Mouse (Mus musculus) lung, postnatal 25 days (tissue): ENCODE data around the gene Rab11fip3.
A peak's percentile ranks its signal among the peaks of the same experiment; 100 is the strongest.

ENCODE experiments used
- DNase-seq: peaks from one replicate; pipeline ENCODE4 v3.0.0; 2022; ENCODE audit warnings: low spot score

Rab11fip3 gene

DNA sequence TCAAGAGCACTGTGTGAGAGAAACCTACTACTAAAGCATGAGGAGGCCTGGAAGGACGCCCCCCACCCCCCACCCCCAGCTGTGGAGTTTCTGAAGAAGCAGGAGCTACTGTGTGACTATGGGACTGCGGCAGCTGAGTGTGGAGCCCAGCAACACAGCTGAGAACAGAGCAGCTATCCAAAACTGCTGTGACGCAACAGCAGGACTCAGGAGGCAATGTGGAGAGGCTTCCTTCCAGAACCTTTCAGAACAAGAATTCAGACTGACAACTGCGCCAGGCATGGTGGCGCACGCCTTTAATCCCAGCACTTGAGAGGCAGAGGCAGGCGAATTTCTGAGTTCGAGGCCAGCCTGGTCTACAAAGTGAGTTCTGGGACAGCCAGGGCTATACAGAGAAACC lies 28.6 kb downstream of the Rab11fip3 start:
- DNase-seq: peak; percentile 21

GRCm38 (mm10) chr17:26032037-26032436 lies 37.3 kb downstream of the Rab11fip3 start:
- no peak for DNase-seq

- DNase-seq: no peak
Observed at GRCm38 (mm10) chr17:26031583-26031982, 37.8 kb downstream of the Rab11fip3 start.

DNA sequence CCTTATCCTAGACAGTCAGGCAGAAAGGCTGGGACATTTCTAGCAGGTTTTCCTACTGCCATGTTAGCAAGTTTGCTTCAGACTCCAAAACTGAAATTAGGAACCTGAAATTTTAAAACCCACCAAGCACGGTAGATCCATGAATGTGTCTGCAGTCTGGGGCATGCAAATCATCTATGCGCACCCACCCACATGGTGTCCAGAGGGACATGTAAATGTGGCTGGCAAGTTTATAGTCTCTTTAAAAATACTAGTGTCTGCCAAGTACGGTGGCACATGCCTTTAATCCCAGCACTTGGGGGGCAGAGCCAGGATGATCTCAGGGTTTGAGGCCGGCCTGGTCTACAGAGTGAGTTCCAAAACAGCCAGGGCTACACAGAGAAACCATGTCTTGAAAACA lies 41.1 kb downstream of the Rab11fip3 start:
- DNase-seq: no peak

DNA sequence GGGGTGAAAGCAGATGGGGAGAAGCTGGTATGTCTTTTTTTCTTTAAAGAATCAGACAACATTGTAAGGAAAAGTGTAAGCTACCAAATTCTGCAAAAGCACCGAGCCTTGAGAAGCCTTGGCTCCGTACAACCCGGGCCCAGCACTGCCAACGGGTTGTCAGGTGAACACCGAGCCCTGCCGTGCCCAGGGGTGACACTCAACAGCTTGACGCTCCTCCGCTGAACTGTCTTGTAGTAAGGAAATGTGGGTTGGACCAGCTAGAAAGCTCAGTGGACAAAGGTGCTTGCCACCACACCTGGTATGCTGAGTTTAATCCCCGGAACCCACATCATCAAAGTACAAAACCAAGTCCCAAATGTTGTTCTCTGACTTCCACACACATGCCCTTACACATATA lies 44.7 kb downstream of the Rab11fip3 start:
- DNase-seq: no peak

DNA sequence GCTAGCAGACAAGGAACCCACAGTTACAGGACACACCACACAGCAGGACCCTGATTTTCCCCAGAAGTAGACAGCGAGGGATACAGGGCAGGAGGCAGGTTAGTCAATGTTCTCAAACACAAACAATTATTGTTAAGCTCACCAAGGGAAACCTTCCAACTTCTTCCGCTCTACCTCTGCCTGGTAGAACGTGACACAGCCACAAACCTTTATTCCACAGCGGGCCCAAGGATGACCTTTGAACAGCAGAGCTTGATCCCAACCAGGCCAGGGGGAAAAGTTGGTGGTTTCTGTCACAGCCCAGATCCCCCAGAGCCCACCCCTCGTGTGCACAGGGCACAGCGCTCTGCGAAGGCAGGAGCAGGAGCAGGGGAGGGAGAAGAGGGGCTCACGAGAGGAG lies 45.4 kb downstream of the Rab11fip3 start:
- DNase-seq: no peak

- DNase-seq: no peak
Observed at GRCm38 (mm10) chr17:26023181-26023580, 46.2 kb downstream of the Rab11fip3 start.

DNA sequence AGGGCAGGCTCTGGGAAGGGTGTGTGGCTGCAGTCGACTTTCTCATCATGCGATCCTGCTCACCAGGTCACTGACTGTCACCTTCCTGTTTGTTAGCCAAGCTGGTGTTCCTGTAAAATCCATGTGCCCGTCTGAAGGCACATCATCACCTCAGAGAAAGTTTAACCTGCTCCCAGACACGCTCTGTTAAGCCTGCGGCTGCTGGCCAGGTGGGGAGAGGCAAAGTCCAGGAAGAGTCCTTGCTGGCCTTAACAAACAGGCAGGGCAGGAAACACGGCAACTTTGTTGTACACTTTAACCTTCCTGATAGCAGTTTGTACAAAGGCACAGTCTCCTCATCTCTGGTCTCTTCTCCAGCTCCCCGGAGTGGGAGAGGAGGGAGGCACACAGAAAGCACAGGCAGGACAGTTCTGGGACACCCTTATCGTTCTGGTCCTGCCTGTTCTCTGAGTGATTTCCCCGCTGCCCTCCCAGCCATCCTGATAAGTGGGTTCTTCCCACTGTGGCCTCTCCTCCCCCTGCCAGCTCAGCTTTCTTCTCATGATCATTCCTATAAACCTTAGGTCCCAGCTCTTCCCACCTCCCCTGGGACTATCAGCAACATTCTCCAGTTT lies 47.5 kb downstream of the Rab11fip3 start:
- DNase-seq: no peak

DNA sequence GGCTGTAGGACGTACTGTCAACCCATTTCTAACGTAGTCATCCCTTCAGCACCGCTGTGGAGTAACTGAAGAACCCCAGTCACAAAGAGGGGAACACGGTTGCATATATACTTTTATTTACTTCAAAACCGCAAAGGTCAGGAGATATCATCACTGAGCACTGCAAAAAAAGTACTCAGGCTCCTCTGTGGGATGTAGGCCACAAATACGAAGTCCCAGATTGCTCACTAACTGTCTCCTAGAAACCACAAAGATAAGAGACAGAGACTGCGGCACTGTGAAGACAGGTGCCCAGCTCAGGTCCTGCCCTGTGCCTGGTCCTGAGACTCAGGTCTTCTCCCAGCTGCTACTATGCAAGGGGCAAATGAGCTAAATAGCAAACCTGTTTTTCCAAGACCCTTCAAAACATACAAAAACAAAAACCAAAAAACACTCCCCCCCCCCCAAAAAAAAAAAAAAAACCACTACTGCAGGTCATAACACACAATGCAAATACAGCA lies 48.5 kb downstream of the Rab11fip3 start:
- DNase-seq: no peak

DNA sequence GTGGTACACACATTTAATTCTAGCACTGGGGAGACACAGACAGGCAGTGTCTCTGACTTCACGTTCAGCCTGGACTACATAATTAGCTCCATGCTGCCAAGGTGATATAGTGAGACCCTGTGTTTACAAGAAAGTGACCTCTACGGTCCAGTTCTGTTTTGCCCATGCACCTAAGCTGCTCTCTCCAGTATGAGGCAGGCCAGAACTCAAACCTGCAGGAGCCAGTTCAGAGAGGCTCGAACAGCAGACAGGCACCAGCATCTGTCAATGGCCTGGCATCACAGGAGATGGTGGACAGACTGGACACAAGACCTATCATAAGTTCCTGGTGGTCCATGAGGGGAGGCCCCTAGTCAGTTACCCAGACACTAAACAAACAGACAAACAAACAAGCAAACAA lies 51.0 kb downstream of the Rab11fip3 start:
- no peak for DNase-seq

DNA sequence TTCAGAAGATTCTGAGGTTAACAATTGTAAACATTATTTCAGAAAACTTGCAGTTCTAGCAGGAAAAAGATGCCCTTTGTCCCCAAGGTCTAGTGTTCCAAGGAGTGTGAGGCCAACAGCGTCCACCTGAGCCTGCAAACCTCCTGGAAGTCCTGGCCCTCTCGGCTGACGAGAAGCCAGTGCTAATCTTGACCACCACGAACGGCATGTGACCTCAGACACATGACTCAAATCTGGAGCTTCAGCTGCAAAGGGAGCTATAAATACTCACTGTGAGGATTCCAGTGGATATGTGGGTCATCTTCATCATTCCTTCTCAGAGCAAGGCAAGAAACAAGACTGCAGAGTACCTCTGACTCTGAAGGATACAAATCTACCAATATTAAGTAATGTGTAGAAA lies 51.4 kb downstream of the Rab11fip3 start:
- no peak for DNase-seq

- no peak for DNase-seq
Observed at GRCm38 (mm10) chr17:26017021-26017420, 52.3 kb downstream of the Rab11fip3 start.

GRCm38 (mm10) chr17:26013711-26014110 lies 55.6 kb downstream of the Rab11fip3 start:
- no peak for DNase-seq

DNA sequence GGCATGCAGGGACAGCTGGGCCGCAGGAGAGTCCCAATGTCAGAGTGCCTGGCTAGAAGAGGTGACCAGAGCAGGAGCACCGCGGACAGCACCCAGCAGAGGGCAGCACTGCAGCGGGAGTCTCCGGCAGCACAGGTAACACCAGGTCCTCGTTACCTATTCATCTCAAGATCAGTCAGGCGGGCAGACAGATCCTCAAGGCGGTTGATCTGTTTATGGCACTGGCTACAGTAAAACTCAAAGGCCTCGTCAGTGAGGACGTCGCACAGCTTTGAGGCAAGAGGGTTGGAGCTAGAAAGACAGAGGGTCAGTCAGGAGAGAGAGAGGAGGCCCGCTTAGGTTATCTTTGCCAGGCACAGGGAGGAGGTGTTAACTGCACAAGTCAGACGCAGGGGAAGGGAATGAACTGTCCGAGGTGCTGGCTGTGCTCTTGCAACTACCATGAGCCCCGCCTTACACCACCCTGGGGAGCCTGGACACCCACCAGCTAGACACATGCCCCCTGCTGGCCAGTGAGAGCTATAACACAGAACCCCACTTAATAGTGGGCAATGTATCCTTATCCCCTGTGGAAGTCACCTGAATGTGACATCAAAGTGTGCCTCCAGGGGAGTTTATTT lies 57.4 kb downstream of the Rab11fip3 start:
- DNase-seq: peak; percentile 78

GRCm38 (mm10) chr17:26009540-26009939 lies 59.8 kb downstream of the Rab11fip3 start:
- peak; percentile 81 for DNase-seq

GRCm38 (mm10) chr17:26008787-26009186 lies 60.6 kb downstream of the Rab11fip3 start:
- no peak for DNase-seq

DNA sequence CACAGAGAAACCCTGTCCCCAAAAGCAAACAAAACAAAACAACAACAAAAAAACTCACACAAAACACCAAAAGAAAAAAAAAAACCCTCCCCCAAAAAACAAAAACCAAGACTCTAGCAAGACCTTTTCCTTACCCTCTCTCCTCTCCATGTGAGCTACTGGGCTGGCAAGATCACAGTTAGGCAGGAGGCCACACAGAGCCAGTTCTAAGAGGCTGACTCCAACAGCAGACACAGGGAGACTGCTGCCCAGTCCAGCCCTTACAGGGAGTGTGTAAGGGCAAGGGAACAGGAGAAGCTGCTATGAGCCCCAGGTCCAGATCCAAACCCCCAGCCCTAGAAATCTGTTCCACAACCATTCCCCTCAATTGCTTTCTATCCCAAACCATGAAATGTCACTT lies 61.0 kb downstream of the Rab11fip3 start:
- DNase-seq: no peak

GRCm38 (mm10) chr17:26007646-26008045 lies 61.7 kb downstream of the Rab11fip3 start:
- no peak for DNase-seq

- DNase-seq: no peak
Observed at GRCm38 (mm10) chr17:26005731-26006450, 63.5 kb downstream of the Rab11fip3 start.

DNA sequence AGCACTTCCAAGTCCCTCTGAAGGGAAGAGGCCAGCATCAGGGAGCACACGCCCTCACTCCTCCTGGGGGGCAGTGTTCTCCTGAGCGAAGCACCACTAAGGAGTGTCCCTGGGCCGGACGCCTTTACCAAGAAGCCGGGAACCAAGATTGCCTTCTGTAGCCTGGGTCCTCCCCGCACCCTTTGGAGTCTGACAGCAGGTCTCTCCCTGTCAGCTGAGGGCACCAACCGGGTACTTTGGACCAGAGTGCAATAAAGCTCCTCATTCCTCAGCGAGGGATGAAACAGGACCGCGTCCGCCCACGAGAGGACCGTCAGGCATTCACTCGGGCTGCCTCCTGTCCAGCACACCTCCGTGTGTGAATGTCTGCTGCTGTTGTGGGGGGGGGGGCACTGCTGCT lies 64.6 kb downstream of the Rab11fip3 start:
- DNase-seq: no peak

GRCm38 (mm10) chr17:26003864-26004263 lies 65.5 kb downstream of the Rab11fip3 start:
- DNase-seq: no peak

- DNase-seq: no peak
Observed at GRCm38 (mm10) chr17:25998425-25998824, 70.9 kb downstream of the Rab11fip3 start.

DNA sequence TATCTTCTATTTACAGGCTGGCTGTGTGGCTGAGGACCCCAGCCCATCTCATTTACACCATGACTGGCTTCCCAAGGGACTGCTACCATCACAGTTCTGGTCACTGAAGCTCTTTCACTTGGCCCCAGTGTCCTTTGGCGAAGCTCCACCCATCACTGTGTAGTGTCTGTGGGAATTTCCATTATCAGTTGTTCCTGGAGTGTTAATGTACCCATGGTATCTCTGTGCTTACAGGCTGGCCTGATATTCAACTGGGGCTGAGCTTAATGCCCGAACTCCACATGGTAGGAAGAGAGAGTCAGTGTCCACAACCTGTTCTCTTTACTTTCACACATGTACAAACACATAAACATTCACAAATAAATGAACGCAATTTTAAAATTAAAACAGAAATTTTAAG lies 75.9 kb downstream of the Rab11fip3 start:
- no peak for DNase-seq
